10 mouse cellular contexts compared by ENCODE assay signal in the genomic region with DNA sequence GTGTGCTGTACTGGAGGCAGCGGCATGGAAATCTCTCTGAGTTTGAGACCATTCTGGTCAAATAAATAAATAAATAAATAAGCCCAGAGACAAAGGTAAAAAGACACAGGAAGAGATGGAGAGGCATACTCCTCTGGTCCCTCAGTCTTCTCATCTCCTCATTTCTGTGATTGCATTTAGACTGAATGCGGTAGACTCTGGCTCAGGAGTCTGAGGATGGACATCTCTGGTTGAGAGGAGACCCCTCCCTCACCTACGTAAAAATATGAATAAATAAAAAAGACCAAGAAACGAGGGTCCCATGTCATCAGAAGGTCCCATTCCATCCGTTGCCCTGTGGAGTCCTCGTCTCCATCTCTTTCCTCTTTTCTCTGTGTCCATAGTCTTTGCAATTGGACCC. TPM values are rescaled to one million over a fixed set of nuclear protein-coding genes. Genes with fewer than 3 reads are reported as not detected.
DNase-seq lines count a peak whose midpoint lies in the region; ATAC-seq lines count a peak whose summit lies in the region.
"Had no signal": no experiment of that assay in that cellular context is flagged by ENCODE, and none has a peak within 500 bp of the region (broad histone marks: within the 10 kb centered on the region; RNA-seq: fewer than 3 reads in every experiment).

No protein-coding gene starts in this region.

- H3K36me3 ChIP-seq in heart, embryonic 16.5 days (ENCODE audit: control insufficient read depth, insufficient read depth): no peaks in the 10 kb centered on the region
- H3K36me3 ChIP-seq in embryonic facial prominence, embryonic 13.5 days: no peaks in the 10 kb centered on the region
- no peaks in the 10 kb centered on the region for H3K36me3 ChIP-seq in intestine, embryonic 14.5 days (ENCODE audit: control insufficient read depth, insufficient read depth, low read length)
- H3K36me3 ChIP-seq in midbrain, embryonic 15.5 days (replicated peaks): no peaks in the 10 kb centered on the region

- H3K9ac ChIP-seq in heart, embryonic 16.5 days (ENCODE audit: low read length): no peak overlapping the region
- H3K9ac ChIP-seq in embryonic facial prominence, embryonic 13.5 days: no peak overlapping the region
- no peak overlapping the region for H3K9ac ChIP-seq in intestine, embryonic 14.5 days (ENCODE audit: low read length)
- H3K9ac ChIP-seq in midbrain, embryonic 15.5 days: peak overlapping the region; percentile 84

- H3K27ac ChIP-seq in heart, embryonic 16.5 days (ENCODE audit: low read length): no peak overlapping the region
- no peak overlapping the region for H3K27ac ChIP-seq in embryonic facial prominence, embryonic 13.5 days
- no peak overlapping the region for H3K27ac ChIP-seq in intestine, embryonic 14.5 days (ENCODE audit: low read depth)
- peak overlapping the region; percentile 82 for H3K27ac ChIP-seq in midbrain, embryonic 15.5 days

- ATAC-seq in heart, embryonic 16.5 days (replicated peaks; ENCODE audit: extremely low read depth, insufficient read depth, low FRiP score): no peak
- ATAC-seq in embryonic facial prominence, embryonic 13.5 days (ENCODE audit: insufficient number of reproducible peaks, insufficient read depth, low FRiP score, low TSS enrichment, low read depth): no peak
- ATAC-seq in intestine, embryonic 14.5 days (replicated peaks; ENCODE audit: low FRiP score, low TSS enrichment, low read depth): no peak
- ATAC-seq in midbrain, embryonic 15.5 days (replicated peaks): peak; percentile 62; the same call in 1 of the 2 replicates
- ATAC-seq in monocyte, adult 5-6 weeks (replicated peaks; ENCODE audit: insufficient number of reproducible peaks, low FRiP score, low TSS enrichment, poor library complexity, severe bottlenecking): no peak
- ATAC-seq: CD4-positive, CD25-positive, alpha-beta regulatory T cell, adult 4 months had no signal

- H3K9me3 ChIP-seq in heart, embryonic 16.5 days (replicated peaks; ENCODE audit: control insufficient read depth, low read length): no peaks in the 10 kb centered on the region
- H3K9me3 ChIP-seq in embryonic facial prominence, embryonic 13.5 days: no peaks in the 10 kb centered on the region
- no peaks in the 10 kb centered on the region for H3K9me3 ChIP-seq in intestine, embryonic 14.5 days (ENCODE audit: control insufficient read depth, low read length)
- no peaks in the 10 kb centered on the region for H3K9me3 ChIP-seq in midbrain, embryonic 15.5 days

- no peaks in the 10 kb centered on the region for H3K4me1 ChIP-seq in heart, embryonic 16.5 days (ENCODE audit: control insufficient read depth, insufficient read depth, low read length)
- peaks cover 7% of the 10 kb centered on the region; the same call in 1 of the 2 replicates for H3K4me1 ChIP-seq in embryonic facial prominence, embryonic 13.5 days
- no peaks in the 10 kb centered on the region for H3K4me1 ChIP-seq in intestine, embryonic 14.5 days (replicated peaks; ENCODE audit: control insufficient read depth, insufficient read depth, low read length)
- H3K4me1 ChIP-seq in midbrain, embryonic 15.5 days: peaks cover 21% of the 10 kb centered on the region

- peaks cover 14% of the 10 kb centered on the region for H3K27me3 ChIP-seq in heart, embryonic 16.5 days (ENCODE audit: control insufficient read depth, insufficient read depth, low read length)
- H3K27me3 ChIP-seq in embryonic facial prominence, embryonic 13.5 days: peaks cover 20% of the 10 kb centered on the region
- H3K27me3 ChIP-seq in intestine, embryonic 14.5 days (replicated peaks; ENCODE audit: control insufficient read depth, insufficient read depth, low read length): peaks cover 17% of the 10 kb centered on the region
- no peaks in the 10 kb centered on the region for H3K27me3 ChIP-seq in midbrain, embryonic 15.5 days (replicated peaks)

- DNase-seq in heart, adult 11 months: no peak
- no peak for DNase-seq in intestine, embryonic 14.5 days (ENCODE audit: low spot score)
- DNase-seq in spleen, postnatal 4 days (ENCODE audit: low spot score in 2 of 2): no peak
- no peak for DNase-seq in left cerebral cortex, adult 18-20 months (ENCODE audit: low spot score in 2 of 2)

- H3K4me3 ChIP-seq in heart, embryonic 16.5 days (ENCODE audit: low read length): peak overlapping the region; percentile 4; the same call in 1 of the 2 replicates
- peak overlapping the region; percentile 31 for H3K4me3 ChIP-seq in embryonic facial prominence, embryonic 13.5 days
- H3K4me3 ChIP-seq in intestine, embryonic 14.5 days (ENCODE audit: low read depth, low read length): peak overlapping the region; percentile 15
- H3K4me3 ChIP-seq in midbrain, embryonic 15.5 days: peak overlapping the region; percentile 81

- 27% methylated on average over 6 of the region's 6 CpGs for WGBS in heart, embryonic 16.5 days
- WGBS in embryonic facial prominence, embryonic 13.5 days: 29% methylated on average over 6 of the region's 6 CpGs
- 27% methylated on average over 6 of the region's 6 CpGs for WGBS in intestine, embryonic 14.5 days
- WGBS in midbrain, embryonic 15.5 days: 18% methylated on average over 6 of the region's 6 CpGs

- H3K4me2 ChIP-seq in heart, embryonic 16.5 days (ENCODE audit: low read depth, low read length): peak overlapping the region; percentile 22; the same call in 1 of the 2 replicates
- H3K4me2 ChIP-seq in embryonic facial prominence, embryonic 13.5 days: peak overlapping the region; percentile 58
- peak overlapping the region; percentile 43 for H3K4me2 ChIP-seq in intestine, embryonic 14.5 days (ENCODE audit: low read length)
- H3K4me2 ChIP-seq in midbrain, embryonic 15.5 days: peak overlapping the region; percentile 82

RNA-seq across cellular contexts. Expression of a gene that starts 0.3 kb away (rescaled TPM):
- polyA plus RNA-seq in heart, embryonic 16.5 days (2015; fragmentation: Nextera tagmentation; extraction: Ambion mirVana): 0.33 and 0.36 TPM in 2 replicates
- polyA plus RNA-seq in embryonic facial prominence, embryonic 13.5 days (2015; fragmentation: Nextera tagmentation; extraction: Ambion mirVana): 2.8 and 4.5 TPM in 2 replicates
- 3.5 and 6.7 TPM in 2 replicates for polyA plus RNA-seq in intestine, embryonic 14.5 days (2014; fragmentation: Nextera tagmentation; extraction: Ambion mirVana)
- polyA plus RNA-seq in midbrain, embryonic 15.5 days (2015; fragmentation: Nextera tagmentation; extraction: Ambion mirVana): 339 and 342 TPM in 2 replicates
- total RNA-seq in monocyte, adult 5-6 weeks (2017): not detected in 3 replicates
- 100 to 1,000 TPM; 112 to 115 TPM for total RNA-seq in left cerebral cortex, adult 18-20 months (2021)
- polyA plus RNA-seq: CD4-positive, CD25-positive, alpha-beta regulatory T cell, adult 4 months had no signal

RNA-seq across cellular contexts. Expression of a gene that starts 16.6 kb away (rescaled TPM):
- 0.26 and 0.54 TPM in 2 replicates for polyA plus RNA-seq in heart, embryonic 16.5 days (2015; fragmentation: Nextera tagmentation; extraction: Ambion mirVana)
- 0.35 and 1.7 TPM in 2 replicates for polyA plus RNA-seq in embryonic facial prominence, embryonic 13.5 days (2015; fragmentation: Nextera tagmentation; extraction: Ambion mirVana)
- polyA plus RNA-seq in intestine, embryonic 14.5 days (2014; fragmentation: Nextera tagmentation; extraction: Ambion mirVana): 0.34 and 0.38 TPM in 2 replicates
- polyA plus RNA-seq in midbrain, embryonic 15.5 days (2015; fragmentation: Nextera tagmentation; extraction: Ambion mirVana): 6.2 and 7.9 TPM in 2 replicates
- 0.29 to 0.53 TPM (median 0.38 TPM) in 3 replicates for total RNA-seq in monocyte, adult 5-6 weeks (2017)
- 10 to 100 TPM; 12.8 to 13.2 TPM for total RNA-seq in left cerebral cortex, adult 18-20 months (2021)

RNA-seq across cellular contexts. Expression of a gene that starts 19.7 kb away (rescaled TPM):
- 276 and 285 TPM in 2 replicates for polyA plus RNA-seq in heart, embryonic 16.5 days (2015; fragmentation: Nextera tagmentation; extraction: Ambion mirVana)
- polyA plus RNA-seq in embryonic facial prominence, embryonic 13.5 days (2015; fragmentation: Nextera tagmentation; extraction: Ambion mirVana): 360 and 396 TPM in 2 replicates
- polyA plus RNA-seq in intestine, embryonic 14.5 days (2014; fragmentation: Nextera tagmentation; extraction: Ambion mirVana): 390 and 430 TPM in 2 replicates
- 525 and 570 TPM in 2 replicates for polyA plus RNA-seq in midbrain, embryonic 15.5 days (2015; fragmentation: Nextera tagmentation; extraction: Ambion mirVana)
- 361 to 408 TPM (median 386 TPM) in 3 replicates for total RNA-seq in monocyte, adult 5-6 weeks (2017)
- 100 to 1,000 TPM; 607 to 661 TPM for total RNA-seq in left cerebral cortex, adult 18-20 months (2021)

RNA-seq across cellular contexts. Expression of a gene that starts 20.0 kb away (rescaled TPM):
- not detected in 2 replicates for polyA plus RNA-seq in heart, embryonic 16.5 days (2015; fragmentation: Nextera tagmentation; extraction: Ambion mirVana)
- not detected in 2 replicates for polyA plus RNA-seq in embryonic facial prominence, embryonic 13.5 days (2015; fragmentation: Nextera tagmentation; extraction: Ambion mirVana)
- 0.71 and 0.80 TPM in 2 replicates for polyA plus RNA-seq in intestine, embryonic 14.5 days (2014; fragmentation: Nextera tagmentation; extraction: Ambion mirVana)
- polyA plus RNA-seq in midbrain, embryonic 15.5 days (2015; fragmentation: Nextera tagmentation; extraction: Ambion mirVana): not detected in 2 replicates
- total RNA-seq in monocyte, adult 5-6 weeks (2017): not detected in 3 replicates
- total RNA-seq in left cerebral cortex, adult 18-20 months (2021): not detected
- total RNA-seq: adrenal gland, postnatal 10 days had no signal
- polyA plus RNA-seq: CD4-positive, CD25-positive, alpha-beta regulatory T cell, adult 4 months had no signal

RNA-seq across cellular contexts. Expression of a gene that starts 34.7 kb away (rescaled TPM):
- polyA plus RNA-seq in heart, embryonic 16.5 days (2015; fragmentation: Nextera tagmentation; extraction: Ambion mirVana): 8.9 and 9.7 TPM in 2 replicates
- 16.3 and 17.1 TPM in 2 replicates for polyA plus RNA-seq in embryonic facial prominence, embryonic 13.5 days (2015; fragmentation: Nextera tagmentation; extraction: Ambion mirVana)
- 12.1 and 13.5 TPM in 2 replicates for polyA plus RNA-seq in intestine, embryonic 14.5 days (2014; fragmentation: Nextera tagmentation; extraction: Ambion mirVana)
- 20.2 and 23.5 TPM in 2 replicates for polyA plus RNA-seq in midbrain, embryonic 15.5 days (2015; fragmentation: Nextera tagmentation; extraction: Ambion mirVana)
- total RNA-seq in monocyte, adult 5-6 weeks (2017): 11.9 to 24.2 TPM (median 12.0 TPM) in 3 replicates
- 10 to 100 TPM; 62.3 to 65.6 TPM for total RNA-seq in left cerebral cortex, adult 18-20 months (2021)

Comparison
In these comparisons a context has a peak if more than half of its experiments do, and no peak if none do; other contexts are left out.
1. H3K4me2 ChIP-seq: peak in every context shown above with its lines; median percentile 82 in midbrain, embryonic 15.5 days; 58 in embryonic facial prominence, embryonic 13.5 days; 43 in intestine, embryonic 14.5 days; 22 in heart, embryonic 16.5 days.
2. H3K4me3 ChIP-seq: peak in every context shown above with its lines; median percentile 81 in midbrain, embryonic 15.5 days; 31 in embryonic facial prominence, embryonic 13.5 days; 15 in intestine, embryonic 14.5 days; 4 in heart, embryonic 16.5 days.
3. RNA of a gene that starts 0.3 kb away (polyA plus RNA-seq): 339 to 342 TPM in midbrain, embryonic 15.5 days; 2.8 to 4.5 TPM in embryonic facial prominence, embryonic 13.5 days, 3.5 to 6.7 TPM in intestine, embryonic 14.5 days and 0.33 to 0.36 TPM in heart, embryonic 16.5 days; every median in the first group is over 10 times any median in the second.